Mouse (Mus musculus) B cell, adult 2 months (primary cell): Measurements from ENCODE around the gene Dgkz.

Source experiments
- DNase-seq, 2 experiments: peaks; one replicate each; pipeline ENCODE4 v3.0.0; 2022

Dgkz gene

DNA sequence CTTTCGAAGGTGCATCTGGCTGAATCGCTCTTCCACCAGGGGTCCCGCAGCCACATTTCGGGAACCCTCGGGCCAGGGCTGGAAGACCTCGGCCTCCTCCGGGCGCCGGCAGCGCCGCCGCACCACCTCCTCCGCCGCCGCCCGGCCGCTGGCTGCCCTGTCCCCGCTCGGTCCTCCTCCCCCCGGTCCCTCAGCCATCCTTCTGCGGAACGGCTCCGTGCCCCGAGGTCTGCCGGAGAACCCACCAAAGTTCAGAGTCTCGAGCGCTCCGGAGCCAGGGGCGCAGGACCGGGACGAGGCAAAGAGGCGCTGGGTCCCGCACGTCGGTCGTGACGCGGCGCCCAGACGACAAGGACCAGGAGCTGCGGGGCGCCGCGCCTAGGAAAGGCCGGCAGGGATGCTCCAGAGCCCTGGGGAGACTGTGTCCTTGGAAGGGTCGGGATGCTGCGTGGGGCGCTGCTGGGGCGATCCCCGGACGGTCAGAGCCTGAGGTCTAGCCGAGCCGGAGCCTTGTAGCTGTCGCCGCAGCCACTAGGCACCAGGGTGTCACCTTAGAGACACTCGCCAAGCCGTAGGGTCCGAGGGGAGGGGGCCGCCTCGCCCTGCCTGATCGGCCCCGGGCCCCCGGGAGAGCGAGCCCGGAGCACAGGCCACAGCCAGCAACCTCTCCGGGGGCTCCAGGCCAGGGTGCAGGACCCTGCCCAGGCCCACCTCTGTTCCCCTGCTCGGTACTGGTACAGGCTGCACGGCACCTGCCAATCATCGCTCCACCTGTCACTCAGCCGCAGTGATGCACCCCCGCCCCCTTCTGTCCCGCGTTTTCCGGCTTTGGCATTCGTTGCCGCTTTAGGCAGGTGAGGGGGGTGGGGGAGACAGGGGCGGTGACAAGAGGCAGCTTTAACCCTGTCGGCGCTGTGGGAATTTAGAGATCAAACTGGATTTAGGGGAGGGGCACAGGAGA is at the start of gene Dgkz:
Gene Dgkz, minus strand, starts transcription at position 284 of the 961 bp plus-strand sequence.
- peak; percentile 43 to 46 for DNase-seq

DNA sequence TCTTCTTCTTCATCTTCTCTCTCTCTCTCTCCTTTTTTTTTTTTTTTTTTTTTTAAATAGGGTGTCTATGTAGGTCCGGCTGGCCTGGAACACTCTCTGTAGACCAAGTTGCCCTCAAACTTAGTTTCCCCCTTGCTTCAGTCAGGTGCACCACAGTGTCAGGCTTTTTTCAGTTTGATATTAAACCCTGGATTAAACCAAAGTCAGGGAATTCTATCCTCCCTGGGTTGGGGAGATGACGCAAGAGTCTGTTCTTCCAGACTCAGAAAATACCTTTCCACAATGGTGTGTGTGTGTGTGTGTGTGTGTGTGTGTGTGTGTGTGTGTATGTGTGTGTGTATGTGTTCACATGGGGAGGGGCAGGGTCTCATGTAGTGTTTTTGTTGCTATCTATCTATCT is 49.5 kb upstream of the Dgkz start:
- DNase-seq: no peak

DNA sequence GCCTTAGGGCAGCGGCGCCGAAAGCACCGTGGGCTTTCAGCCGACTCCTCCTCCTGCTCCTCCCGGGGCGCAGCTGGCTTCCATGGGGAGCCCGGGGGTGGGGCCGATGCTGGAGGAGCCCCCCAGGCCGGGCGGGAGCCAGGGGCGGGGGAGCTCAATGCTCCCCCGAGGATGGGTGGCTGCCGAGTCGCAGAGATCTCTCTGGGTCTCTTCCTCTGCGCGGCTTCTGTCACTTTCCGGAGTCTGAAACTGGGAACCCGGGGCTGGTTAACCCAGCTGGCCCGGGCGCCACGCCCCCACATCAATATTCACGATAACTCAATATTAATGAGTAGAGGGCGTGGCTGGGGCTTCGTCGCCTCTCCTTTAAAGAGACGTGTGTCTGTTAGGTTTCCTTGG is 48.6 kb upstream of the Dgkz start, which contains the start of gene Creb3l1:
Gene Creb3l1, minus strand, starts transcription at position 229 of the 399 bp plus-strand sequence.
- DNase-seq: peak; percentile 61 to 63

DNA sequence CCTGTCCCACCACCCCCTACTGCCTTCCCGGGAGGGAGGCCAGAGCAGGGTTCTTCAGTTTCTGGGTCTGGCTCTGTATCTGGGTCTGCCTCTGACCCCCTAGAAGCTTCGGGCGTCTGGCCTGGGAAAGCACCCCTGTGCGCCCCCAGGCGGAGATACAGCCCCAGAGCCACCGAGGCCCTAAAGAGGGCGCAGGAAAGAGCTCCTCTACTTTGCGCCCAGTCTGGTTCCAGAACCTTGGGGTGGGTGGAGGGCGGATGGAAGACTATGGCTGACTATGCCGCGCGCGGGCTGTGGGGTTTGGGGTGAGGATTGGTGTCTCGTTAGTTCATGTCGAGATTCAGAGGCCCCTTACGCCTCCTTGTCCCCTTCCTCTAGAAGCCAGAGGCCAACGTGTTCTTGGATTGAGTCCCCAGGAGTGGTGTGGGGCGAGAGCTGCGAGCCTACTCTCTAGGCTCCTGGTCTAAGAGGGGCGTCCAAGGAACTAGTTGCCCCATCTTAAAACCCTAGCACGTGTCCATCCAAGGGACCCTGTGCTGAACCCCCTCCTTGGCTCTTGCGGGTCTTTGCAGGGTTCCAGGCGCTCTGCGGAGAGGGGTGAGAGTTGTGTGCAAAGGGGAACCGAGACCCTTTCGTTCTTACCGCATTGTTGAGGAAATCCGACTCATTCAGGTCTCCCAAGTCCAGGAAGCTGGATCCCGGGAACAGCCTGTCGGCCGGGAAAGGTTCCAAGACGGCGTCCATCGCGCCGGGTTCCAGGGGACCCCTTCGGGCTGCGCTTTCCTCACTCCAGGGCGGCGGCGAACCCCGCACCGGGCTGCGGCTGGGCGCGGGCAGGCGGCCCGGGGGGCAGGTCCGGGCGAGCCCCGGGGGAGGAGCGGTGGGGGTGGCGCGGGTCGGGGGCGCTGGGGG is 48.0 kb upstream of the Dgkz start:
- peak; percentile 36 for DNase-seq

DNA sequence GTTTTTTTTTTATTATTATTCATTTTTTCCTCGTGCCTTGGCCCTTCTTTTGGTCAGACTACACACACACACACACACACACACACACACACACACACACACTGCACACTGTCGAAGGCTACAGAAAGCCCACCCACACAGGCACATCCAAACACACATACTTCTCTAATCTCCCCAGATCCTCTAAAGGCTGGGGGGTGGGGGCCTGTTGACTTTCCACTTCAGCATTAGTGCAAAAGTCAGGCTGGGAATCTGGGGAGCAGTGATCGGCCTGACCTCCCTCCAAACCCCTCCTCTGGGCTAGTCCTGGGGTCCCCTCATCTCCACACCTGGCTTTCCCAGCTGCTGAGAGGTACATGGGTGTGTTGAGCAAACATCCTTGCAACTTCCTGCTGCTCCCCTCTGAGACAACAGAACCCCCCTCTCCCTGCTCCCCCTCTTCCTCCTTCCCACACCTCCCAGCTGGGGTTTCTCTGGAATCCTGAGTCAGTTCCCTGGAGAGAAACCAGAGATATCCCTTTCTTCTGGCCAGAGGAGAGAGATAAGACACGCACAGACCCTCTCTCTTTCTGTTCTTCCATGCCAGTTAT is 45.1 kb upstream of the Dgkz start:
- DNase-seq: no peak

DNA sequence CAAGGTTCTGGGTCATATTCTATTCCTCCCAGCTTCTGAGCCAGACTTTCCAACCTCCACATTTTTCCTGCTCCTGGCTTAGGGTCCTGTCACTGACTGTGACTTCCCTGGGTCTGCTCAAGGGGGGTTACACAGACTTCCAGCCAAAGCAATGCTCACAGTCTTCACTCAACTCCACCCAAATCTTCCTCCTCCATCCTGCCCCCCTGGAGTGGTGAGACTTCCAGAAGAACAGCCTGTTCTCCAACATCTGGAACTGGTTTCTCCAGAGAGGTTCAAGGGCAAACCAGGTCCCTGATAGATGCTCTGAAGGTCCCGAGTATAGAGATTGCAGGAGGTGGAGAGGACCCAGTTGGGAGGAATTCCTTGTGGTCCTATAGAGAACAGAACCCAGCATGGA is 41.8 kb upstream of the Dgkz start:
- no peak for DNase-seq

DNA sequence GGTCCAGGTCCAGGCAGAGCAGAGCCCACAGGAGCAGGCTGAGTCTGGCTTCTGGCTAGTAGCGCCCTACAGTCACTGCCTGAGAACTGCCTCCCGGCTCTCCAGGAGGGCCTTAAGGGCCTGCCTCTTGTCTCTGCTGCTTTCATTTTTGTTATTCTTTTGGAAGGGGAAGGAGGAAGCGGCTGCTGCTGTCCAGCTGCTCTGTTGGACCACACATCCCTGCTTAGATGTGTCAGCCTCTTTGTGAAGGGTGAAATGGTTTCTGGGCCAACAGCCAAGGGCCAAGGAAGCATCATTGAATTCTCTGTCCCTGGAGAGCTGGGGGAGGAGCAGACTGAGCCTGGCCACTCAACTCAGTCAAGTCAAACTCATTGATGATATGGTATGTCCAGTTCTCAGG is 41.3 kb upstream of the Dgkz start:
- no peak for DNase-seq

DNA sequence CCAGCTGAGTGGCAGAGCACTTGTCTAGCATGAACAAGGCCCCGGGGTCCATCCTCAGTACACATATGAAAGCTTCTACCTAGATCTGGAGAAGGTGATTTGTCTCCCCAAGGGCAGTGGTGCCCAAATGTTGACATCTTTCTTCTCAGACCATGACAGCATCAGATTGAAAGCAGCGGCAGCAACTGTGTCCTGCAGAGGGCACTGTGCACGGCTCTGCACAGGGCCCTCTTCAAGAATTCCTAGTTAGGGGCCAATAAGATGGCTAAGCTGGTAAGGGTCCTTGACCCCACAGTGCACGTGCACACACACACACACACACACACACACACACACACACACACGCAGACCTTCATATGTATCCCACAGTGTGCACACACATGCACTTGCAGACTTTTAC is 39.2 kb upstream of the Dgkz start:
- DNase-seq: no peak

DNA sequence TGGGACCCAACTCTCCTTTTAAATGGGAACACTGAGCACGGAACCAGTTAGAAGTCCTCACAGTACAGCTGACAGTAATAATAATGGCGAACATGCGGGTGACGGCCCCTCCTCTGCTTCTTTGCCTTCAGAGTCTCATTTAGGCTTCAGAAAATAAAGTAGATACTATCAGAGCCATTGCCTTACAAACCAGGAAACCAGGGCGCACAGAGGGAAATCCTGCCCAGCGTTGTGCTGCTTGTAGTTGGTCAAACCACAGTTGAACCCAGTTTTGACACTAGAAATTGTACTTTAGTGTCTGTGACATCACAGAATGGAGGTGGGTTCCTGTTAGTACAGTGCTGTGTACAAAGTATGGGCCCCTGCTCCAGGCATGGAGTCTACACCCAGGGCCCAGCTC is 38.6 kb upstream of the Dgkz start:
- no peak for DNase-seq

DNA sequence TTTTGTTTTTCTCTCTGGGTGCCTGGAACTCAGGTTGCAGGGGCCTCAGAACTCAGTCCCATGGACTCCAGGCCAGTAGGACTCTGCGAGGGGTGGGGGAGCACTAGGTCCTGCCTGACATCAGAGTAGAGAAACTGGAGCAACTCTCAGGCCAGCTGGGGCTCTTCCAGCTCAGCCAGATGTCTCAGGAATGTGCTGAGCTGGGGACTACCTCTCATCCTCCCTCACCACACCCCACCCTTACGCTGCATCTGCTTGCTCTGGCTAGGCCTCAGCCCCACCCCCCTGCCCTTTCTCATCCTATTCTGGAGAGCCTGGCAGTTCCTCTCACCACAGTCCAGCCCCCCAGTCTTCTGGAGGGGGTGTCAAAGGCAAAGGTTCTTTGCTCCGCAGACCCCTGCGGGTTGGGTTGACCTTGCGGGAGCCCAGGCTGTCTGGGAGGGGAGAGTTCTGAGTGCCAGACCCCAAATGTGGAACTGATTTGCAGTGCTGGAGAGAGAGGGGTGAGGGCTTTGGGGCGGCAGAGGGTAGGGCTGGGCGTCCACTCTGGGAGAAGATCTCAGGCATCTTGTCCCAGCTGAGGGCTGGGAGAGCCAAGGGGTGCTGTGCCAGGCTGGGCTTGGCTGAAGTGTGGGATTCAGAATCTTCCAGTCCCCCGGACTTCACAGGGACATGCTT is 37.2 kb upstream of the Dgkz start:
- DNase-seq: no peak

DNA sequence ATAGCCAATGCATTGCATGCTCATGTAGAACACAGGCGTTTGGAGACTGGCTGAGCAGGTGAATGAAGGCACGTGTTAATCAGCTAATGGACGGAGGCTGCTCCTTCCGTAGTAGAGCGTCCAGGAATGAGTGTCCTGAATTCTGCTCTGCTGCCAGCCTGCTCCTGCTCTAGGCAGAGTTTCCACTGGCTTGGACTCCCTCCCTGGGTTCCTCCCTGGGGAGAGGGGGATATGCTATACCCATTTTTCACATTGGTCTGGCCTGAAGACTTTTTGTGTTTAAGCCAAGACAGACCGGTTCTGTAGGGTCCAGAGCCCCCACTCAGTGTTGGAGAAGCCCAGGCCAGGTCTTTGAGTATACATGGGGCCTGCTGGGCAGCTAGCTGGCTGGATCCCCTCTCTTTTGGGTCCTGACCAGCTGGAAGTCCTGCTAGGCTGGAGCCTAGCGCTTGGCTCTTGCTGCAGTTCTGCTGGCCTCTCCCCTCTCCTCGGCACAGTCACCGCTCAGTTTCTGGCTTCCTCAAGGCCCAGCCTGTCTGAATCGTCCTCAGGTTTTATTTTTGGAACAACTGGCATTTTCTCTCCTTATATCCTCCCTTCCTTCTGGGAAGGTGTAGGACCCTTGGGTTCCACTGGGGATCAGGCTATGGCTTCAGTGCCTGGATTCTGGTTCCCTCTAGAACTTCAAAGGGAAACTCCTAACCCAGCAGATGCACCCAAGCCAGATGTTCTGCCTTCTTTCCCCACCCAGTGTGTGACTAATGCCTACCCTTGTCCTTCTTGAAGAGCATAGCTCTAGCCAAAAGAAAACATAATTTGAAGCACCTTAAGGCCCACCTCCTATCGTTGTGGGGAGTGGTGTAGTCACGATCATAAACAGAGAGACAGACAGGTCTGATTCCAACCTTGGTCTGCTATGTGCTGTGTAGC is 36.0 kb upstream of the Dgkz start:
- DNase-seq: no peak

DNA sequence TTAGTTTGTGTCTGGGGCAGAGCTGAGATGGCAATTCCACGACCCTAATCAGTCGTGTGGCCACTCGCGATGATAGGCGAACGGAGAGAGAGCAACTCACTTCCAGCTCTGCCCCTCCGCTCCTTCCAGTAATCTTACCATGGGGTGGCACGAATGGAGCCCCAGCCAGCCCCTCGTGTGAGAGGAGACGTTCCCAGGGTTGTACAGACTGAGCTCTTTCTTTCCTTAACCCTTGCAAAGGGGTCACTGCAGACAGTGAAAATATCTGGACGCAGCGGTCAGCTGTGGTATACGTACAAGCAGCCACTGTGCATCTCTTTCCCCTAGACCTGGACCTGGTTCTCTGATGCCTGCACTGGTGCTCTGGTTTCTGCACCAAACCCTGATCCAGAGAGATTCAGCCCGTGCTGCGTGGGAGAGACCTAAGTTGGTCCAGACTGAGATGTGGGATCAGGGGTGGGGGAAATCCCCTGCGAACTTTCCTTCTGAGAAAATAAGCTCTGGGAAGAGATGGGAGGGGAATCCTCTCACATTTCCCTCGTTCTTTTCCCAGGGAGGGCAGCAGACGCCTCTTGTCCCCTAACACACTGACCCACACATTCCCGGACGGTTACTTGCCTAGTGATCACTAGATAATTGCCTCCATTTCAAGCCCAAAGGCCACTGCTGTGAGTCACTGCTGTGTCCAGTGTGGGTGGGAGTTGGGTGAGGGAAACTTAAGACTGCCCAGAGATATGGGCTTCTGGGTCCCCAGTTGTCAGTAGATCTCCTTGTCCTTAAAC is 33.1 kb upstream of the Dgkz start:
- peak in 1 of 2 experiments; percentile 6 for DNase-seq

DNA sequence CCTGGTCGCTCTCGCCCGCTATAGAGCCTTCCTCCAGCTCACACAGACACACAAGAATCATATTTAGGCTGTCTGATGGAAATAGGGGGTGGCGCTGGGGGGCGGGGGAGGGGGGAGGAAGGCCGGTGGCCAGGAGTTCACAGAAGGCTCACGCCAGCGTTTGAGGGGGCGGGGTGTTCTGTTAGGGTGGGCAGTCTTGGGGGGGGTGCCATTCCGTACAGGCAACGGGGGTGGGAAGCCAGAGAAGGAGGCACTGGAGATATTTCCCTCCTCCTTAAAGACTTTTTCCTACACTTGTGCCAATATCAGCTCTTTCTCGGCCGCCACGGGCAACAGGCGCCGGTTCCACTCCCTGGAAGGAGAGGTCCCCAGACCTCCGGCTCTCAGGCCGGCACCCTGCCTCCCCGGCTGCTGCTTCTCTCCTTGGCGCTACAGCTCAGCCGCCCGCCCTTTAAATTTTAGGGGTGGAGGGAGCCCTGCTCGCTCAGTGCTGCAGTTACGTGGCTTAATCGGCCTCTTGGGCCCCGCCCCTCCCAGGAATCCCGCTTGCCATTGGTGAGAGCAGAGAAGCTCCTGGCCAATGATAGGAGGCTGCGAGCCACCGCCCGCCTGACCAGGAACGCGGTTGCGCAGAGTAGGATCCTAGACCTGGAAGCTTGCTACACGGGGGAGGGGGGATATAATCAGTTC is 32.4 kb upstream of the Dgkz start:
- peak; percentile 92 to 94 for DNase-seq

DNA sequence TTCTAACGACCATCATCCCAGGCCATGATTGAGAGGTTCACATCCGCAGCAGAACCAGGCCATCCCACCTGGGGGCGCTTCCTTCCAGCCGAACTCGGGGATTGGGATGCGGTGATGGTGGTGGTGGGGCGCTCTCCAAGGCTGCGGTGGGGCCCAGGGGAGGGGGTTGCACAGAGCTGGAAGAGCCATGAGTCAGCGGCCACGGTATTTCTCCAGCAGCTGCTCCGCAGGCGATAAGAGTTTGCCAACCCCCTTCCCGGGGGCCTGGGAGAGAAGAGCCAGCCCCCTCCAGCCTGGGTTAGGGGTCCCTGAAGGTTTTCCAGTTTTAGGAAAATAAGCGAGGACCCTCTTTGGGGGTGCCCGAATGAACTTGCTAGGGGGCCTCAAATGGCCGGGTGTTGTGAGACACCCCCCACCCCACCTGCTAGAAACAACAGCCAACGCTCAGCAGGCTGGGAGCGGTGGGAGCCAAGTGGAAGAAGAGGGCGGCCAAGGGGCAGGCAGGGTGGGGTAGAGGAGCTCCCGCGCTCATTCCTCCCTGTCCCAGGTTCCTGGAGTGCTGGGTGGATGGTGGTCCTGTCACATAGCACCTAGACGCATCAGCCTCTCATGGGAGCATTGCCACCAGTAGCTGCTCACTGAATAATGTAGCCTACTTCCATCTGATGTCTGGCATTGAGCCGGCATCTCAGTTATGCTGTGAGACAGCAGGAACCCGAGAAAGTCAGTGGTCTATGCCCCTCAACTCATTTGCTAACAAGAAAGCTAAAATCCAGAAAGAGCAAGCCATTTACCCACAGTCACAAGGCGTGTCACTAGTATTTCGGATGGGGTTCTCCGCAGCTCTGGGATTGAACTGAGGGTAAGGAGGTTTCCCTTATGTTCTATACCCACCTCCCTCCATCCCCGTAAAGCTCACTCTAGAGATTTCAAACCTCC is 31.6 kb upstream of the Dgkz start:
- peak in 1 of 2 experiments; percentile 9 for DNase-seq

DNA sequence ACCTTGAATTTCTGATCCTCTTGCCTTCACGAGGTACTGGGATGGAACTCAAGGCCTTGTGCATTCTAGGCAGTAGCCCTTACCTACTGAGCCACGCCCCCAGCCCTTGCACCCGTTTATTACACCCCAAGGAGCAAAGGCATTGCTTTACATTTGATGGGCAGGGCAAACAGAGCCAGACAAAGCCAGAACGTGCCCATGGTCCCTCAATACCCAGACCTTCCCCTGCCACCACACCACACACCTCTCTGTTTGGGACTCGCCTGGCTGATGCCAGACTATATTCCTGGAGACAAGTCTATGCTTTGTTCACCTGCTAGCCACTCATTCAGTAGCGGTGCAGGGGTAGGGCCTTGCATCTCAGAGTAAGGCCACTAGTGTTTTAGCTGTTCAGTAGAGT is 30.8 kb upstream of the Dgkz start:
- DNase-seq: no peak

DNA sequence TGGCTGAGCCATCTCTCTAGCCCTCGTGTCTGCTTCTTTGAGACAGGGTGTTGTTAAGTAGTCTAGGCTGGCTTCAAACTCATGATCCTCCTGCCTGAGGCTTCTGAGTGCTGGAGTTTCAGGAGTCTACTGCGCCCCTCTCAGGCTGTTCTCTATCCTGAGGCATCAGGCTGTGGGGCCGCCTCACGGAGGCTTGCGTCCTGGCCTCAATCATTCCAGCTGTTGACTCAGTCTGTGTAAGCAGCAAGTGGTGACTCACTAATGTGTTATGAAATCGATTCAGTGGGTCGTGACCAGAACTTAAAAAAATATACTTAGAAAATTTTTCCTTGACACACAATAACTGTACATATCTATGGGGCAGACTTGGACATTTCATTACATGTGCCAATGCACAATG is 29.0 kb upstream of the Dgkz start:
- DNase-seq: no peak

DNA sequence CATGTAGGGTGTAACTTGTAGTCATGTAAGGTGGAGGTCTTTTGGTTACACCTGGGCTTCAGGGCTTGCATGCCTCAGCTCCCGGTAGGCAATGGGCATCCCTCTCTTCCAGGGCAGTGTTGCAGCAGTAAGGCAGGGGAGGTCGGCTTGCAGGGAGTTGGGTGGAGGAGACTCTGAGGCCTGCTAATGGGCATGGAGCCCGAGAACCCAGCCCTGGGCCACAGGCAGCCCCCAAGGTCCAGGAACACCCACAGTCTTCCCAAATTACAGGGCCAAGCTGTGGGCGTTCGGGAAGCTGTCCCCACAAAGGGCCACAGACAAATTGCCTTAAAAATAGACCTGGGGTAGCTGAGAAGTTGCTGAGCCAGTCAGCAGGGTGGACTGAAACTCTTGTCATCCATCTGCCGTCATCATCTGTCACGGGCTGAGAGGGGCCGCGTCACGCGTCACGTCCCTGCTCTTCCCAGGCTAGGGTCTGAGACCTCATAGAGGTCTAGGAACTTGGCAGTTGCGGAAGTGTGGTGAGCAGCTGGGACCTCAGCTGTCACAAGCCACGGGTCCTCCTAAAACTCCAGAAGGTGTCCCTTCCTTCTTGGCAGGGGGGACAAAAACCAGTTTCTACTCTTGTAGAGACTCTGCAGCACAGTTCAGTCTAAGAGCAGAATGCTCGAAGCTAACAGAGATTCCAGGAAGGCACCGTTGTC is 22.4 kb upstream of the Dgkz start:
- DNase-seq: no peak

DNA sequence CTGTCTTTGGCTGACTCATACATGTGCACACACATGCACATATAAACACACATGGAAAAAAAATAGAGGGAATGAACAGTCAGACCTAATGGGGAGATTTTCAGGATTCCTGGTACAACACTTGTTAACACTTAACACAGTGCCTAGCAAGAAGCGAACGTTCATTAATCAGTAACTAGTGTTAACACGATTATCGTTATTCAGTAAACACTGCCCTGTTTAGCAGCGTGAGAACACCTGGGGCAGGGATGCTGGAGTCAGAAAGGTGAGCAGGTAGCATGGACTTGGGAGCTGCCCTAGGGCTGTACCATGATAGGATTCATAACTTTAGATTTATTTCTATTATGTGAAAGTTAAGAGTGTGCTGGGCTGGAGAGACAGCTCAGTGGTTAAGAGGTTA is 20.3 kb upstream of the Dgkz start:
- no peak for DNase-seq
